Mouse (Mus musculus): ENCODE data around the gene Cebpz. TPM values are rescaled to one million over a fixed set of nuclear protein-coding genes. Genes with fewer than 3 reads are reported as not detected.
A peak's percentile ranks its signal among the peaks of the same experiment; 100 is the strongest.

Cebpz gene
- total RNA-seq, 2 experiments from 2014 or later: 8.7 to 11.3 TPM

DNA sequence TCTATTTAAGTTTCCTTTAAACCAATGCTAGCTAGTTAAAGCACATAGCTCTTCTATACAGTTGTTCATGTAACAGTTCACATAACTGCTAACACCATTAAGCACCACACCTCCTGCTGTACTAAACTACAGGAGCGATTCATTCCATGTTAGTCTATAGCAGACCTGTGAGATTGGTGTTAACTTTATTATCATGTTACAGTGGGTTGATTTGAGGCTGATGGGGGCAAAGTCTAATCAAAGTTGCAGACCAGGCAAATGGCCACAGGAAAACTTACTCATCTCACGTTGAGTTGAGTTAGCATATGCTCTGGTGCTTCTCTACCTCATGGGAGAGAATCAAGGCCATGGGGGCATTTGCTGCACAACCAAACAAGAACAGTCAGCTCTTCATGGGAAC, 27.5 kb downstream of the Cebpz start:
- no peak for ATAC-seq (replicated peaks; ENCODE audit: low FRiP score, poor library complexity, severe bottlenecking)

DNA sequence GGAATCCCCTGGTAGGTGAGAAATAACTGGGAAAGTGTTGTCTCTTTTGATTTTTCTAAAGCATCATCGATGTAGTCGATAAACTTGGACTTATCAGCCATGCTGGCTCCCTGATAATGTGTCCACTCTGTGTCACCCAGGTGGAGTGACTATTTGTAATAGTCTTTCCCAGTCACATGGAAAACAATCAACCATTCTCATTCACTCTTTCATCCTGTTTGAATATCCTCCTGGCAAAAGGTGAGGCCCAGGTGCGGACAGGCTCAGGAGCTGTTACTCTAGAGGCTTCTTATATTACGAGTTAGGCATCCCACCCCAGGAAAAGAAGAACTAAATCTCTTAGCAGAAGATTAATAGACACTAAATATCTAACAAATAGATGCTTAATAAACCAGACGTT, 30.0 kb downstream of the Cebpz start, which contains the start of gene Sult6b1:
Sult6b1 (minus strand) TSS at position 101 of the 400 bp plus-strand sequence.
- no peak for ATAC-seq (replicated peaks; ENCODE audit: low FRiP score, poor library complexity, severe bottlenecking)

DNA sequence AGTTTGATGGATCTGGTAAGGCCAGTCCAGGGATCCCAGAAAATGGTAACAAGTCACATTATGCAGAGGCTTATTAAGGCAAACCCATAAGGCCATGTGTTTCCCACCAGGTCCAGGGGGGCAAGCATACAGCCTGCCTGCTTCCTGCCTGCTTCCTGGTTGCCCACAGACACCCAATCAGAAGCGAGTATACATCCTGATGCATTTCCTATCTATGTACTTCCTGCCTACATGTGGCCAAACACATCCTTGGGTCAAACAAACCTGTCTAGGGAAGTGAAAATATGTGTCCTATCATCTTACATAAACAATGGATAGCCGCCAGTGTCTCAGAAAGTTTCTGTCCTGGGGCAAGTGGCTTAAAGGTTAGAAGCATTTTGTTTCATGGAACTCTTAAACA, 33.7 kb downstream of the Cebpz start:
- ATAC-seq (replicated peaks; ENCODE audit: low FRiP score, poor library complexity, severe bottlenecking): no peak

DNA sequence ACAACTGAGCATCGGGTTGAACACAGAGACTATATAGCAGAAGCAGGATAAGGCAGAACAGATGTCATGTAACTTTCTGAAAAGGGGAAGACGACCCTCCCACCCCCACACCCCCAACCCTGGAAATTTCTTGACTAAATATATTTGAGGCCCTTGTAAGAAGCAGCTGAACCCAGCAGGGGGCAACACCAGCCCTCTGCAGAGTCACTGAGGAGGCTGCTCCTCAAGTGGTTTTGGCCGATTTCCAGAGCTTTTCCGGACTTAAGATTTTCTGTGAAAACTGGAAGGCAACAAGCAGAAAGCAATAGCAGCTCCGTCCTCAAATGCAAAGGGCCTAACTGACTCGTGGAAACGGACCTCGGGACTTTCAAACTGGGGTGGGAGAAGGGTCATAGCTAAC, 41.5 kb downstream of the Cebpz start:
- ATAC-seq (replicated peaks; ENCODE audit: low FRiP score, poor library complexity, severe bottlenecking): no peak

DNA sequence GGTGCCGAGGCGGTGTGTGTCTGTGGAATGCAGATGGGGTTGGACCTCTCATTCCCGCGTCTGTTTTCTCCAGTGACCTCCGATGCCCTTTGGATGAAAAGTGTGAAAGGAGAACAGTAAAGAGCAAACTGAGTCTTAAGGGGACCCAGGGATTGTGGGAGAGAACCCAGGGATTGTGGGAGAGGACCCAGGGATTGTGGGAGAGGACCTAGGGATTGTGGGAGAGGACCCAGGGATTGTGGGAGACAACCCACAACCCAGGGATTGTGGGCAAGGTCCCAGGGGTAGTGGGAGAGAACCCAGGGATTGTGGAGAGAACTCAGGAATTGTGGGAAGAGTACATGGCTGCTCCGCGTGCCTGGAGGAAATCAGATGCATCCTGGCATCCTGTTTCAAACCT, 41.9 kb downstream of the Cebpz start:
- no peak for ATAC-seq (replicated peaks; ENCODE audit: low FRiP score, poor library complexity, severe bottlenecking)

DNA sequence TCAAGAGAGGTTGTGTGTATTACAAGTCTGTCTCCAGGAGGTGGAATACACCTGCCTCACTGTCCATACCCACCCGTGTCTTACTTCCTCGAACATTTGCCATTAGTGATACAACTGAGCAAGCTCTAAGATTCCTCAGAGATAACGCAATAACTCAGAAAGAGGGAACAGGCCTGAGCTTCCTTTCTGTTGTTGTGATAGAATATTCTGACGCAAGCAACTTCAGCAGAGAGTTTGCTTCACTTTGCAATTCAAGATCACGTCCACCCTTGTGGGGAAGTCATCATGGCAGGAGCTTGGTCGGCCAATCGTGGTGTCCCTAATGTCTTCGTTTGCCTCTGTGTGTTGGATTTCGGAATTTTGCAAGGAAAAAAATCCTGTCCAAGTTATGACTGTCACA, 45.8 kb downstream of the Cebpz start:
- no peak for ATAC-seq (replicated peaks; ENCODE audit: low FRiP score, poor library complexity, severe bottlenecking)

DNA sequence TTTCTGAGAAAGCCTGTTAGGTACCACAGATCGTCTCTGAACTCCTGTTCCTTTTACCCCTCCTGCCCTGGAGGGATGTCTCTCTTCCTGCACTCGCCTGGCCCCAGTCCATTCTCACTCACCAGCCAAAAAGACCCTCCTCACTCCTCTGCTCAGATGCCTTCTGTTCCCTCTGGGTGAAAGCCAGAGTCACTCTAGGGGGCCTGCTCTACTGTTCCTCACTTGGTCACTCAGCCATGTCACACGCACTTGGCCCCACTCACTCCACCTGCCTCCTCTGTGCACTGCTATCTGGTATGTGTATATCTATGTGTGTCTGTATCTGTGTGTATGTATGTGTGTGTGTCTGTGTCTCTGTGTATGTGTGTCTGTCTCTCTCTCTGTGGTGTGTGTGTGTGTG, 47.7 kb downstream of the Cebpz start:
- no peak for ATAC-seq (replicated peaks; ENCODE audit: low FRiP score, poor library complexity, severe bottlenecking)

DNA sequence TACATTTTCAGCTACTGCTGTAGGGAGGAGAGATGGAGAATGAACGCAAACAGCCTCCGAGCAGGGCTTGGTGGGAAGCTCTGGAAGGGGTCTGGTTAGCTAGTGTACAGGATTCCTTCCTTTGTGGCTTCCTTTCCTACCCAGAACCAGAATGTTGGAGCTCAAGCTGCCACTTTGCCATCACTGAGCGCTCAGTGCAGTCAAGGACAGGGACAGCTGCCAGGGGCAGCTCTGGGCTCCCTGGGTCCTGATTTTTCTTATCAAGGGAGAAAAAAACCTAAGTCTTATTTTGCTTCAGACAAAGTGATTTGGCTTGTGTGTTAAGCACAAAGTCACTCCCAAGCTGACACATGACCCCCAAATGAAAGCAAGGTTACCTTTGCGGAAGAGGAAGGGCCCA, 48.3 kb downstream of the Cebpz start:
- no peak for ATAC-seq (replicated peaks; ENCODE audit: low FRiP score, poor library complexity, severe bottlenecking)

DNA sequence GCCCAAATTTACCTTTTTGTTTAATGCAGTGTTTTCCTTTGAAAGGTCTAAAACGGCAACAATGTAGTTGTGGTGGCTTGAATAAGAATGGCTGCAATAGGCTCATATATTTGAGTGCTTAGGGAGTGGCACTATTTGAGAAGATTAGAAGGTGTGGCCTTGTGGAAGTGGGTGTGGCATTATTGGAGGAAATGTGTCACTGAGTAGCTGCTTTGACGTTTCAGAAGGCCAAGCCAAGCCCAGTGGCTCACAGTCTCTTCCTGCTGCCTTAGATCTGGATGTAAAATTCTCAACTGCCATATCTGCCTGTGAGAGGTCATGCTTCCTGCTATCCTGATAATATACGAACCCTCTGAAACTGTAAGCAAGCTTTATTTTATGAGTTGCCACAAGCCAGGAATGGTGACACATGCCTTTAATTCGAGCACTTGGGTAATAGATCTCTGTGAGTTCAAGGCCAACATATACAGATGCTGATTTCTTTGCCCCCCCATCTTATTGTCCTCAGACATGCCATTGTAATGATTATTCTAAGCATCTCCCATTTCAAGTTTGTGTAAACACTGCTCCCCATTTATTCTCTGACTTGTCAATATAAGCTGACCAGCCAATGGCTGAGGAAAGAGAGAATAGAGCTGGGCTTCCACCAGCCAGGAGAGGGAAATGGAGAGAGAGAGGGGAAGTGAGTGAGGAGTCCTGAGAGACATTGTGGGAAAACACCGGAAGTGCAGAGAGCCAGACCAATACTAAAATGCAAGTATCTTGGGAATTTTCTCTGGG, 51.4 kb downstream of the Cebpz start:
- ATAC-seq (replicated peaks; ENCODE audit: low FRiP score, poor library complexity, severe bottlenecking): no peak

DNA sequence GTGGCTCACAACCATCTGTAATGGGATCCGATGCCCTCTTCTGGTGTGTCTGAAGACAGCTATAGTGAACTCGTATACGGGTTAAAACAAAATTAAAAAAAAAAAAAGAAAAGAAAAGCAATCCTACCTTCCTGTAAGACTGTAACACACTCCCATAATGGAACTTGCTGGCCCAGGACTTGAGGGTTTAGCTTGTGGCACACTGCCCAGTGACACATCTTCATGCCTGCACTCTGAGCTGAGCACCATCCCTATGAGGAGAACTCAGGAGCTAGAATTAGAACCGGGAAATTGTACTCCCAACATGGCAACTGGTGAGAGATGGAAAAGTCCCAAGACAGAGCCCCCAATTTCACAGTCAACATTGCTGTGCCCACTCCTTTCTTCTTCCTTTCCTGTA, 53.6 kb downstream of the Cebpz start:
- ATAC-seq (replicated peaks; ENCODE audit: low FRiP score, poor library complexity, severe bottlenecking): no peak

DNA sequence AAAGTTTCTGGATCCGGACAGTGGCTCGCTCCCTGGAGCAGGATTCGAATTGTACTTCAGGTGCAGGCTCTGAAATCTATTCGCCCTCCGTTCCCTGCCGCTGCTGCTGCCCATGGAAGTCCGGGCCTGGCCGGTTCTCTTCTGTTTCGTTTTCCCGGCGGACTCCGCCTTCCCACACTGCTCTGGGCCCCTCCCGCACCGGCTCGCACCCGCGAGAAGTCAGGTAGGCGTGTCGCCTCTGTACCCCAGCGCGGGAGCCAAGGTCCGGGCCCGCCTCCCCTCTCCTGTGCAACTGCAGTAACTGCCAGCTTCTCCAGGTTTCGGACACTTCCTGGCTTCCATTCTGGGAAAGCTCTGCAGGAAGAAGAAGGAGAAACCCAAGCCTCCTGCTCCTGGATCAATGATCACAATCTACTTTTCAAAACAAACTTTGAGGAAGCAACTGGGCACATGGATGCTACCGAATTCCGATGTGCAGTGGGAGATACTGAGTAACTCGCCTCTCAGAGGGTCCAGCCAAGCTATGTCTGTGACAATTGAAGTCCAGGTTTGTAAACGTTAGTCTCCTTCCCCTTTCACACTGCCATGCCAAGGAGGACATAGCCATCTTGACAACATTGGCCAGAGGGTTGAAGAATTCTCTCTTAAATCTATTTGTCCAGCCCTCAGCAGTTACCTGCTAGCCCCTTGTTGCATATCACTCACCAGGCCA, 54.3 kb downstream of the Cebpz start, which contains the start of gene Eif2ak2:
Eif2ak2 (minus strand) TSS at position 173 of the 712 bp plus-strand sequence.
- peak; percentile 98 for ATAC-seq (replicated peaks; ENCODE audit: low FRiP score, poor library complexity, severe bottlenecking)

DNA sequence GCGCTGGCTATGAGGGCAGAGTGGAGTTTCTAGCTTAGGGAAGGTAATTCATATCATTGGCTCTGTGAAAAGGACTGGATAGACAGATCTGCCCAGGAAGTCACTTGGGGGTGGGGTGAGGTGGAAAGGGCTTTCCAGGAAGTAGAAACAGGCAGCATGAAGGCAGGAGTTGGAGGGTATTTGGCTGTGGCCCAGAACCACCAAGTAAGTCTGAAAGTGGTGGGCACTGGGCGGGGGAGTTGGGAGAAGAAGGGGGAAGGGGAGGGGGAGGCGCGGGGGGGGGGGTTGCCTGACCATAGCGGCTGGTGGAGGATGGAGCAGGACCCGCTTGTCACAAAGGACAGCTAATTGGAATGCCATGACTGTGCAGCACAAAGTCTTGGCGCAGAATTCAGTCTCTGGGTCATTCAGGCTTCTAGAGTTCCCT, 55.0 kb downstream of the Cebpz start:
- peak; percentile 52 for ATAC-seq (replicated peaks; ENCODE audit: low FRiP score, poor library complexity, severe bottlenecking)

DNA sequence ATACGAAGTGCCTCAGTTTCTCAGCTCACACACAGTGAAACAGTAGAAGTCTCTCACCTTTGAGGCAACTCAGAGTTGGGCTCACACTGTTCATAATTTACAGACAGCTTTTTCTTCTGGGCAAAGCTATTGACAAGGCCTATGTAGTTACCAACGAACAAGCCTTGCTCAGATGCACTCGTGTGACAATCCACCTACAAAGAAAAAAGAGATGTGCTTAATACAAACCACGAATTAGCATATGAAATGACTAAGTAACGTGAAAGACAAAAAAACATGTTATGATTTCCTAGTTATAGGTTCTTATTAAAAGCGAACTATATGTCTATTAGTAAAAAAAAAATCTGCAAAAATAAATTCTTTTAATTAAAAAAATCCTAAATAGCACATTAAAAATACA, 63.0 kb downstream of the Cebpz start:
- no peak for ATAC-seq (replicated peaks; ENCODE audit: low FRiP score, poor library complexity, severe bottlenecking)

Other genes with a start within 250 kb of the Cebpz start
- gene Strn, start 199.9 kb downstream of the Cebpz start, total RNA-seq (2015; ENCODE audit: low replicate concordance): 11.2 and 13.0 TPM in 2 replicates
- gene Strn, start 199.9 kb downstream of the Cebpz start, total RNA-seq (2017; ENCODE audit: low replicate concordance): 19.7 and 20.7 TPM in 2 replicates
- 6.5 and 8.4 TPM in 2 replicates for gene Heatr5b, start 101.7 kb downstream of the Cebpz start, total RNA-seq (2015; ENCODE audit: low replicate concordance)
- gene Heatr5b, start 101.7 kb downstream of the Cebpz start, total RNA-seq (2017; ENCODE audit: low replicate concordance): 3.3 and 5.4 TPM in 2 replicates
- gene Gpatch11, start 101.5 kb downstream of the Cebpz start, total RNA-seq (2015; ENCODE audit: low replicate concordance): 13.0 and 21.6 TPM in 2 replicates
- 7.7 and 11.2 TPM in 2 replicates for gene Gpatch11, start 101.5 kb downstream of the Cebpz start, total RNA-seq (2017; ENCODE audit: low replicate concordance)
- 40.7 and 42.2 TPM in 2 replicates for gene Eif2ak2, start 54.5 kb downstream of the Cebpz start, total RNA-seq (2015; ENCODE audit: low replicate concordance)
- gene Eif2ak2, start 54.5 kb downstream of the Cebpz start, total RNA-seq (2017; ENCODE audit: low replicate concordance): 56.8 and 76.1 TPM in 2 replicates
- not detected in 2 replicates for gene Sult6b1, start 30.1 kb downstream of the Cebpz start, total RNA-seq (2015; ENCODE audit: low replicate concordance)
- 0.64 TPM in 1 of 2 replicates, not detected in the other for gene Sult6b1, start 30.1 kb downstream of the Cebpz start, total RNA-seq (2017; ENCODE audit: low replicate concordance)
- gene Cebpzos, start 20.6 kb downstream of the Cebpz start, total RNA-seq (2015; ENCODE audit: low replicate concordance): 2.9 TPM in 1 of 2 replicates, not detected in the other
- gene Cebpzos, start 20.6 kb downstream of the Cebpz start, total RNA-seq (2017; ENCODE audit: low replicate concordance): 3.6 and 21.6 TPM in 2 replicates
- gene Ndufaf7, start 70 bp upstream of the Cebpz start, total RNA-seq (2015; ENCODE audit: low replicate concordance): 9.2 and 24.5 TPM in 2 replicates
- gene Ndufaf7, start 70 bp upstream of the Cebpz start, total RNA-seq (2017; ENCODE audit: low replicate concordance): 6.8 and 11.7 TPM in 2 replicates
- gene Prkd3, start 83.8 kb upstream of the Cebpz start, total RNA-seq (2015; ENCODE audit: low replicate concordance): 9.6 and 9.7 TPM in 2 replicates
- 6.7 and 7.8 TPM in 2 replicates for gene Prkd3, start 83.8 kb upstream of the Cebpz start, total RNA-seq (2017; ENCODE audit: low replicate concordance)
- 1.8 TPM in 1 of 2 replicates, not detected in the other for gene Qpct, start 114.8 kb upstream of the Cebpz start, total RNA-seq (2015; ENCODE audit: low replicate concordance)
- 0.77 TPM in 1 of 2 replicates, not detected in the other for gene Qpct, start 114.8 kb upstream of the Cebpz start, total RNA-seq (2017; ENCODE audit: low replicate concordance)

Data from erythroid progenitor cell, adult 5-6 weeks (primary cell).